Mouse (Mus musculus) mesoderm, embryonic 11.5 days (tissue): ENCODE measurements at regions not wholly inside any gene's neighbourhood (a gene's known extent, or its start where the extent isn't known, plus 50 kb on each side); places are given as distances from the start of the nearest gene placed in this dataset.

Source experiments
- DNase-seq: peaks from one replicate; pipeline ENCODE4 v3.0.0-alpha.2; 2012; ENCODE audit warnings: low read depth, low spot score

DNA sequence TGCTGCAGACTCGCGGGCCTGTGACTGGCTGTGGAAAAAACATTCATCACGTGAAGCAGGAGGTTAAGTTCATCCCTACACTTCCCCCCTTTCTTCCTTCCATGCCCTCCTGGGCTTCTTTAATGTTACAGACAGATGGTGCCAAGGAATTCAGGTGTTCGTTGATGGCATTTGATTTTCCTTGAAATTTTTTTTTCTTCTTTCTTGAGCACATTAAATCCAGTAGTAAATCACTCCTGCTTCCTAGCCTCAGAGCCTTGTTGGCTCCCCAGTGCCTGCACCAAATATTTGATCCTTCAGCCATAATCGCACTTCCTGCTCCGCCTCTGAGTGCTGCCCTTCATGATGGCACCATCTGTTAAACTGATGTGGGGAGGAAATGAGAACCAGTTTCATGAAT is 184.8 kb downstream of the Cmpk2 start:
- peak; percentile 63 for DNase-seq

DNA sequence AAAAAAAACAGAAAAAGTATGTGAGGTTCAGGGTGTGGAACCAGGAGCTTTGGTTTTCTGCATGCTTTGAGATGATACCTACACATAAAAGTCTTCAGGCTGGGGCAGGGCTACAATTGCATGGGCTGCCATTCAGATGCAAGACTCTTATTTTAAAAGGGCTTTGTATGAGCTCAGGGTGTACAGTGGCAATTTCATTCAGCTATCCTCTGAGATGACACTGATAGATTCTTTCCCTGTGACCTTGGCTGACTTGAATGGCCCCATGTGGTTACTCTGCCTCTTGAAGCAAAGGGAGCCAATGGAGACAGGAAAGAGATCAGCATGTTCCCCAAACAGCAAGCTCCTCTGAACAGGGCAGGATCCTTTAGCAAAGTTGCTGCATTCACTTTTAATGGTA is 177.1 kb downstream of the Cmpk2 start:
- DNase-seq: peak; percentile 28

GRCm38 (mm10) chr12:26635665-26636241 is 166.7 kb downstream of the Cmpk2 start:
- peak; percentile 49 for DNase-seq

GRCm38 (mm10) chr12:26635253-26635652 is 166.2 kb downstream of the Cmpk2 start:
- peak; percentile 41 for DNase-seq

GRCm38 (mm10) chr12:26631795-26632122 is 162.8 kb downstream of the Cmpk2 start:
- peak; percentile 44 for DNase-seq

DNA sequence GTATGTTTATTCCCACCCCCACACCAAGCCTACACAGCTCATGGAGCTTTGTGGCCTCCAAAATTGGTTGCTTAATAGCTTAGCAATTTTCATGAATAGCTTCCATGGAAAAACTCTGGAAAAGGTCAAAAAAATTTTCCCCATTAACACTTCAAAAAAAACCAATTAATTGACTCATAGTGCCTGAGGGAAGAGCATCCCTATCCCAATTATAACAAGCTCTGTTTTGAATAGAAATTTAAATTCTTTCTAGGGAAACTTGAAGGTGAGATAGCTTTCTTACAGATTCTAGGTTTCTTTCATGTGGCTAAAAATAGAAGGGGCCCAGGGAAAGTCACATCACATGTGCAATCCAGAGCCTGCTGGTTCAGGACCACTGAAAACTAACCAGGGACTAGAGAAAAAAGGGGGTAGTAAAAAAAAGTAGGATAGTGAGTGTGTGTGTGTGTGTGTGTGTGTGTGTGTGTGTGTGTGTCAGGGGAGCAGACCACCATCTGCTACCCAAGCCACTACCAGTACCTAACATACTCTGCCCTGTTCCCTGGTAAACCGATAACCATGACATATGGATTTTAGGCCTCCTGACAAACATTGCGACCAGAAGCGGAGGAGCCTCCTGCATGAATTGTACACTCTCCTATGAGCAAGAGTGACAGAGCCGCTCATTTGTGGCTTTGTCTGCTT is 162.2 kb downstream of the Cmpk2 start:
- peak; percentile 29 for DNase-seq

- no peak for DNase-seq
Measured at GRCm38 (mm10) chr12:26621135-26621932, 152.3 kb downstream of the Cmpk2 start.

- DNase-seq: peak; percentile 21
Measured at GRCm38 (mm10) chr12:26620501-26621134, 151.6 kb downstream of the Cmpk2 start.

GRCm38 (mm10) chr12:26617969-26618368 is 149.0 kb downstream of the Cmpk2 start:
- DNase-seq: no peak

DNA sequence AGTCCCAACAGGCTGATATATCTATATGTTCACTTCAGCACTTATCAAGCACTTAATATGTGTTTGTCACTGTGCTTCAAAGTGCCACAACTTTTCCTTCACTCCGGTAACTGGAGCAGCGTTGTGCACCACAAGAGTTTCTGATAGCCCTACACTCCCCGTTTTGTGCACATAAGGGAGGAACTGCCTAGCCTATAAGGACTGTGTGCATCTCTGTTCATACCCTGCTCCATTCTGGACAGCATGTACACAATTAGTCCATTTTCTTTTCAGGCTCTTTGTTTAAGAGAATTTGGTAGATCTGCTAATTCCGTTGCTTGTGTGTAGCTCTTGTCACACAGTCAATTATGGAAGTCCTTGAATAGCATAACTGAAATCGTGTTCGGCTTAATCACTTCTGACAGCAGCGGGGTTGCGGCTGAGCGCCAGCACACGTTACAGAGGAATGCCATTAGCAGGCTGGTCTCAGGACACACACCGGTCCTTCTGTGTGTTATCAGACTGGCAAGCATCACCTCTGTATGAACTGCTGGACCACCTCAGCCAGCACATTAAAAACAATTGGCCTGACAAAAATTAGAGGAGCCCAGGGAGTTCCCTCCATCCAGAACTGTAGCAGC is 144.2 kb downstream of the Cmpk2 start:
- no peak for DNase-seq

- DNase-seq: no peak
Measured at GRCm38 (mm10) chr12:26610079-26610478, 141.1 kb downstream of the Cmpk2 start.

- no peak for DNase-seq
Measured at GRCm38 (mm10) chr12:26598501-26598900, 129.5 kb downstream of the Cmpk2 start.

- no peak for DNase-seq
Measured at GRCm38 (mm10) chr12:26592125-26592524, 123.1 kb downstream of the Cmpk2 start.

DNA sequence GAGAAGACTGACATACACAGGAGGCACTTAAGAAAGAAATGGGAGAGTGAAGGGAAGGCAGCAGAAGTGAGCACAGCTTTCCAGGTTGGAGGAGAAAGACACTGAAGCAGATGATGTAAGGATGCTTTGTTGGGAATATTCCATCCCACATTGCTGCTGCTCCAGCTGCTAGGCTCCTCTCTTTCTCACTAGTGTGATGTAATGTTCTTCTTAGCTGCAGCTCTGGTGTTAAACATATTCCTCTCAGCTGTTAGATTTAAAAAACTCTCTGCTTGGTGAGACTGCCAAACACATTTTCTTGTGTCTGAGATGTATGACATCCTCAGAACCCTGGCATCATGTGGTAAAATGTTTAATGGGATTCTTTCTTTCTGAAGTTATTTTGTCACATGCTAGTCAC is 120.1 kb downstream of the Cmpk2 start:
- DNase-seq: no peak

DNA sequence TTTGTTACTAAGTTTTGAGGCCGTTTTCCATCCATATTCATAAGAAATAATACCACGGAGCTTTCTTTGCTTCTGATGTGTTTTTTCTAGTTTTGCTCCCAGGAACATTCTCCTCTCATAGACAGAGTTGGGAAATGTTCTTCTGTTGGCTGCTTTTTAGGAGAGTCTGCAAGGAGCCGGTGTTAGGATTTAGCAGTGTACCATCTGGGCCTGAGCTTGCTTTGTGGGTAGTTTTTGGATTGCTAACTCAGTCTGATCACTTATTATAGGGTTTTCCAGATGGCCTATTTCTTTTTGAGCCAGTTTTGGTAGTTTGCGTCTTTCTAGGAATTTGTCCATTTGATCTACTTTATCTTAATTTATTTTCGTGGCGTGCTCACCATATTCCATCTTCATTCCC is 108.4 kb downstream of the Cmpk2 start:
- no peak for DNase-seq

DNA sequence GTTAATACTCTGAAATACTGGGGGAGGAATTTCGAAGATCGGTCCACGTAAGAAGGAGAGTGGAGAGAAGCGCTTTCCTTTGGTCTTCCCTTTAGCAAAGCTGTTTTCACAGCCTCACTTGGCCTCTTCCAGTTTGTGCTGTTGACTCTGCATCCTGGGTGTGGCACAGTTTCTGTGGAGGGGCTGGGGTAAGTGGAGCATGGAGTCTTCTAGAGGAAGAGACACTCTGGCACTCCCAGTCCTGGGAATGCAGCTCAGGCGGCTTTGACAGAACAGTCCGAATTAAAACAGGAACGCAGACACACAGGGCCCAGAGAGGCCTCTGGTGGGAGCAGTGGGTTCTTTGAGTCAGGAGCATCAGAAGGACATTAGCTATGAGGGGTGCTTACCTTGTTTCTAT is 102.6 kb downstream of the Cmpk2 start:
- DNase-seq: no peak

DNA sequence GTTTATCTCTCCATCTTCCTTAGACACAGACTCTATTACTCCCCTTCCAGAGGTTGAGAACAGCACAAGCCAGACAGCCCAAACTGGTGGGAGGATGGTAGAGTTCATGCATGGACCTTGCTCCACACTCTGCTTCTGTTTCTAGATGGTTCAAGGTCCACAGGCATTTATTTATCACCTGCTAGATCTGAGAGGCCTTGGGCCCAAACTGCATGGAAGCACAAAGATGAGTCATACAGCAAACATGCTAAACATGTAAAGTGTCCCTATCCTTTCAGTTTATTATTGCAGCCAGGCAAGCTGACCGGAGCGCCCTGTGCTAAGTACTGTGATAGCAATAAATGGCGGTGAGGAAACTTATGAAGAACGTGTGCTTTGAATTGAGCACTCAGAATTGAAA is 98.4 kb downstream of the Cmpk2 start:
- DNase-seq: no peak

- no peak for DNase-seq
Measured at GRCm38 (mm10) chr12:26562858-26563257, 93.9 kb downstream of the Cmpk2 start.

DNA sequence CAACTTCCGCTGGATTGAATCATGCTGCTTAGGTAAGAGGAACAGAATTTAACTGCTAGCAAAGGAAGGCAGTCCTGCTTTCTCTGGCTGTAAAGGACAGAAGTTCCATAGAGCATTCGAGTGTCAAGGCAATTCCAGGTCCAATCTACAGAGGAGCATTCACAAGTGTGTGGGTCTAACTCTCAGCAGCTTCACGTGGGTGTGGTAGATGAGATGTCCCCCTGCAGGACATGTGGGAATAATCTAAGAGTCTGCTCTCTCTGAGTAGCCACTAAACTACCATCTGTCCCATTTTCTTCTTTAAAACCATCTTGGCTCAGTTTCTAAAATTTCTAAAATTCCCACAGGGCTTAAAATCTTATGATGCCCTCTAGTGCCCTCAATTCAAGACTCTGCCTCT is 90.6 kb downstream of the Cmpk2 start:
- DNase-seq: no peak

DNA sequence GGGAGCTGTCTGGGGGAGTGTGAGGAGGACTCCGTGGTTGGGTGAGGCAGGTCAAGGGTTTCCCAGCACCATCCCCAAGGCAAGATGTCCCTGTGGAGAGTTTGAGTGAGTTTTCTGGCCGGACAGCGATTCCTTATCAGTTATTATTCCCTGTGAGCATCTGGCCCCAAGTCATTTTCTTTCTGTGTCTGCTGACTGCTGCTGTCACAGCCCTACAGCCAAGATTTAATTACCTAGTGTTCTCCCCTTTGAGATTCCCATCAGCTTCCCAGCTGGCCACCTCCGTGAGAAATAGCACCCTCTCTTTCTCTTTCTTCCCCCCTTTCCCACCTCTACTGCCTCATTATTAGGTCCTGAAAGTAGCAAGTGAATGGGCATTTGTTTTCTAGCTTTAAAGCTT is 88.4 kb downstream of the Cmpk2 start:
- no peak for DNase-seq

DNA sequence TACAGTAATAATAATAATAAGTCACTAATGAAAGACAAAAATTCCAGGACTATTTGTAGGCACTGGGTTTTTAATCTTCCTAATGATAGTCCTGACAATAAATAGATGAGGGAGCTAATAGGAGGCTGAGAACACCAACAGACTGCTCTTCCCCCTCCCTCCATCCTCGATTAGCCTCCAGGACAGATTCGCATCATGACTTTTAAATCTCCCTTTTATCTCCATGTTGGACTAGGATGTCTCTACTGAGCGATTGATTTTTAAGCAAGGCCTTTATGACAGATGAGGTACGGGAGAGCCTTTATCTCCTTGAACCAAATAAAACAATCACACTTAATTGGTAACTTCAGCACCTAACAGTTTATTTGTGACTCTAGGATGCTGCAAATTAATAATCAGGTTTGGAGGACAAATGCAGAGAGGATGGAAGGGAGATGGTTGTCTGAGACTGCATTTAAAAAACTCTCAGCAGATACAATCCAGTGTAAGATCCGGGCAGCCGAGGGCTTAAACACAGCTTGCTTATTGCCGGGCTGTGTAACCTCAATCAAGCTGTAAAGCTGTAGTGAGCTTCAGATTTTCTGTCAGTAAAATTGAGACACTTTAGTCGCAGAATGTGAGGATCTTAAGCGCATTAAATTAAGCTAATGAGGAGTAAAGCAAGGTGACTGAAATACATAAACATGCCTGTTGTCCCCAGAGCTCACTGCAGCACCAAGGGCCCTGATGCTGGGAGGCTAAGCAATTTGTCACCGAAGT is 82.3 kb downstream of the Cmpk2 start:
- no peak for DNase-seq
